18 mouse cellular contexts compared by ENCODE assay signal in the genomic region with DNA sequence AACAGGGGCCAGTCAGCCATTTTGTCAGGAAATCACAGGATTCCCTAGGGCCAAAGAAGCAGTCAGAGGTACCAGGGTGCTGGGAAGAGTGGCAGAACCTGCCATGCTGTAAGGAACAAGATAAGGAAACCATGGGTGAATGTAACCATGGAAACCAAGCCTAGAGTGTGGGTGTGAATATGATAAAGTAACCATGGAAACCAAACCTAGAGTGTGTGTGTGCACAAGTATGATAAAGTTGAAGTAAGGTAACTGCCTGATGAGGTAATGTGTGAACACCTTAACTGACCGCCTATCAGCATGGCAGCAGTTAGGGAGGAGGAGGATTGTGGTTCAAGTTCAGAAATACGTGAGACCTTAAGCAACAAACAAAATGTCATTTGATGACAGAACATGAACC. TPM values are rescaled to one million over a fixed set of nuclear protein-coding genes. Genes with fewer than 3 reads are reported as not detected.
DNase-seq lines count a peak whose midpoint lies in the region; ATAC-seq and TF ChIP-seq lines count a peak whose summit lies in the region.
"Had no signal": no experiment of that assay in that cellular context is flagged by ENCODE, and none has a peak within 500 bp of the region (broad histone marks: within the 10 kb centered on the region; RNA-seq: fewer than 3 reads in every experiment).

No protein-coding gene starts in this region.

- H3K9ac ChIP-seq in intestine, embryonic 16.5 days (ENCODE audit: low read depth, low read length) = no peak overlapping the region
- H3K9ac ChIP-seq in heart, adult 2 months (ENCODE audit: low read depth, low read length) = no peak overlapping the region
- H3K9ac ChIP-seq: limb, embryonic 12.5 days had no signal

- no peaks in the 10 kb centered on the region for H3K79me2 ChIP-seq in heart, adult 2 months (replicated peaks; ENCODE audit: control insufficient read depth, insufficient read depth, low read length)

- H3K27me3 ChIP-seq in intestine, embryonic 16.5 days (replicated peaks; ENCODE audit: control insufficient read depth, insufficient read depth, low read length) = peaks cover 2% of the 10 kb centered on the region; the same call in 1 of the 2 replicates
- peaks cover 2% of the 10 kb centered on the region; the same call in 1 of the 2 replicates for H3K27me3 ChIP-seq in splenic B cell, adult 2 months (ENCODE audit: control insufficient read depth, insufficient read depth, low read length, poor library complexity, severe bottlenecking)
- no peaks in the 10 kb centered on the region for H3K27me3 ChIP-seq in heart, adult 2 months (ENCODE audit: control insufficient read depth, insufficient read depth, low read length)

- H3K27ac ChIP-seq in intestine, embryonic 16.5 days (ENCODE audit: low read length) = no peak overlapping the region
- H3K27ac ChIP-seq in heart, adult 2 months = no peak overlapping the region
- H3K27ac ChIP-seq: forebrain, embryonic 10.5 days; limb, embryonic 12.5 days had no signal

- no peak for TF ChIP-seq EP300 in heart, adult 2 months (IDR thresholded peaks at IDR 0.05; ENCODE audit: insufficient read depth, low read depth, low read length)

- TF ChIP-seq CTCF in heart, adult 2 months (IDR thresholded peaks at IDR 0.05) = no peak

- H3K36me3 ChIP-seq in intestine, embryonic 16.5 days (ENCODE audit: control insufficient read depth, insufficient read depth, low read length) = no peaks in the 10 kb centered on the region
- no peaks in the 10 kb centered on the region for H3K36me3 ChIP-seq in splenic B cell, adult 2 months (ENCODE audit: control insufficient read depth, insufficient read depth, low read length, poor library complexity, severe bottlenecking)
- no peaks in the 10 kb centered on the region for H3K36me3 ChIP-seq in heart, adult 2 months (ENCODE audit: control insufficient read depth, insufficient read depth, low read length)
- H3K36me3 ChIP-seq: forebrain, embryonic 10.5 days; limb, embryonic 12.5 days had no signal

- ATAC-seq in intestine, embryonic 16.5 days = peak; percentile 12; the same call in 1 of the 2 replicates

- no peak overlapping the region for H3K4me2 ChIP-seq in intestine, embryonic 16.5 days (ENCODE audit: low read depth, low read length)
- H3K4me2 ChIP-seq: limb, embryonic 12.5 days had no signal

- no peaks in the 10 kb centered on the region for H3K9me3 ChIP-seq in intestine, embryonic 16.5 days (ENCODE audit: control insufficient read depth, low read length)
- H3K9me3 ChIP-seq: forebrain, embryonic 10.5 days; limb, embryonic 12.5 days; megakaryocyte, embryonic 14.5 days had no signal

- no peak for TF ChIP-seq POLR2A in heart, adult 2 months (IDR thresholded peaks at IDR 0.05; ENCODE audit: insufficient read depth, low read depth, low read length)

- no peak overlapping the region for H3K4me3 ChIP-seq in intestine, embryonic 16.5 days (ENCODE audit: low read length)
- no peak overlapping the region for H3K4me3 ChIP-seq in heart, adult 2 months
- H3K4me3 ChIP-seq: forebrain, embryonic 10.5 days; limb, embryonic 12.5 days; megakaryocyte, embryonic 14.5 days had no signal

- 65% methylated on average over 2 of the region's 2 CpGs for WGBS in intestine, embryonic 16.5 days
- 84% methylated on average over 2 of the region's 2 CpGs for WGBS in heart, adult 2 months

- intact Hi-C loops in heart, adult 2 months (cut with DNase I) = no loop called here

- DNase-seq in lung, postnatal 36 days = peak; percentile 28
- no peak for DNase-seq in lung, postnatal 14 days
- DNase-seq in c-Kit-negative CD71-positive TER-119-positive erythroid progenitor cells, embryonic 14.5 days (ENCODE audit: low read depth, low spot score) = peak; percentile 96
- DNase-seq in splenic B cell, adult 2 months (ENCODE audit: low read depth, low spot score) = peak; percentile 22
- no peak for DNase-seq in yolk sac, embryonic 10.5 days (ENCODE audit: low spot score)
- DNase-seq in adrenal gland, adult 18-20 months (ENCODE audit: low spot score in 2 of 2) = no peak
- no peak for DNase-seq in heart, adult 2 months
- DNase-seq: embryo, embryonic 11 days; heart, adult 18-20 months; kidney, adult 9 months; right cerebral cortex, postnatal 4 days had no signal

- H3K4me1 ChIP-seq in intestine, embryonic 16.5 days (ENCODE audit: control insufficient read depth, insufficient read depth, low read length) = peaks cover 8% of the 10 kb centered on the region
- H3K4me1 ChIP-seq in heart, adult 2 months (ENCODE audit: control insufficient read depth, insufficient read depth, low read length) = no peaks in the 10 kb centered on the region

RNA-seq across cellular contexts. Expression of a gene that starts 4.1 kb away (rescaled TPM):
- 2.5 and 3.4 TPM in 2 replicates for polyA plus RNA-seq in intestine, embryonic 16.5 days (2015; fragmentation: Nextera tagmentation; extraction: Ambion mirVana)
- 1 to 10 TPM; 3.8 to 5.6 TPM for total RNA-seq in adrenal gland, adult 18-20 months (2021)
- 1 to 10 TPM; 2.8 to 3.0 TPM for total RNA-seq in heart, adult 2 months (2021)
- 5.1 and 6.0 TPM in 2 replicates for polyA plus RNA-seq in heart, adult 2 months (2012; rRNA removed)

RNA-seq across cellular contexts. Expression of a gene that starts 47.5 kb away (rescaled TPM):
- not detected in 2 replicates for polyA plus RNA-seq in intestine, embryonic 16.5 days (2015; fragmentation: Nextera tagmentation; extraction: Ambion mirVana)
- total RNA-seq in adrenal gland, adult 18-20 months (2021) = under 1 TPM in 1 of 2 experiments, not detected in 1; 0.27 TPM
- total RNA-seq in heart, adult 2 months (2021) = not detected
- polyA plus RNA-seq in heart, adult 2 months (2012; rRNA removed) = 0.04 and 0.09 TPM in 2 replicates
- total RNA-seq: heart, adult 18-20 months; layer of hippocampus, adult 8-10 months had no signal
- polyA plus RNA-seq: forebrain, embryonic 10.5 days; hindbrain, embryonic 11.5 days; limb, embryonic 12.5 days; neural tube, embryonic 14.5 days had no signal

RNA-seq across cellular contexts. Expression of a gene that starts 48.6 kb away (rescaled TPM):
- 0.12 and 0.17 TPM in 2 replicates for polyA plus RNA-seq in intestine, embryonic 16.5 days (2015; fragmentation: Nextera tagmentation; extraction: Ambion mirVana)
- 1 to 10 TPM in 1 of 2 experiments, under 1 TPM in 1; 0.83 to 2.9 TPM for total RNA-seq in adrenal gland, adult 18-20 months (2021)
- not detected for total RNA-seq in heart, adult 2 months (2021)
- 0.04 TPM in 1 of 2 replicates, not detected in the other for polyA plus RNA-seq in heart, adult 2 months (2012; rRNA removed)
- total RNA-seq: heart, adult 18-20 months had no signal

RNA-seq across cellular contexts. Expression of a gene that starts 56.7 kb away (rescaled TPM):
- polyA plus RNA-seq in intestine, embryonic 16.5 days (2015; fragmentation: Nextera tagmentation; extraction: Ambion mirVana) = 0.84 and 1.6 TPM in 2 replicates
- total RNA-seq in adrenal gland, adult 18-20 months (2021) = under 1 TPM; 0.48 to 0.93 TPM
- total RNA-seq in heart, adult 2 months (2021) = under 1 TPM; 0.11 to 0.29 TPM
- polyA plus RNA-seq in heart, adult 2 months (2012; rRNA removed) = 1.2 and 2.0 TPM in 2 replicates

Comparison
In these comparisons a context has a peak if more than half of its experiments do, and no peak if none do; other contexts are left out.
1. DNase-seq: peak in lung, postnatal 36 days (single experiment), c-Kit-negative CD71-positive TER-119-positive erythroid progenitor cells, embryonic 14.5 days (single experiment) and splenic B cell, adult 2 months (single experiment); none in lung, postnatal 14 days (single experiment), yolk sac, embryonic 10.5 days (single experiment), adrenal gland, adult 18-20 months (0 of 2) and heart, adult 2 months (0 of 2).